Mouse (Mus musculus) embryo, embryonic 9.5 days (tissue): ENCODE results near the gene Grm4.

Source experiments
- DNase-seq: peaks from one replicate; pipeline ENCODE4 v3.0.0-alpha.2; 2017; ENCODE audit errors: extremely low spot score

The Grm4 gene

GRCm38 (mm10) chr17:27551393-27551940 is 30.3 kb upstream of the Grm4 start:
- DNase-seq: no peak

DNA sequence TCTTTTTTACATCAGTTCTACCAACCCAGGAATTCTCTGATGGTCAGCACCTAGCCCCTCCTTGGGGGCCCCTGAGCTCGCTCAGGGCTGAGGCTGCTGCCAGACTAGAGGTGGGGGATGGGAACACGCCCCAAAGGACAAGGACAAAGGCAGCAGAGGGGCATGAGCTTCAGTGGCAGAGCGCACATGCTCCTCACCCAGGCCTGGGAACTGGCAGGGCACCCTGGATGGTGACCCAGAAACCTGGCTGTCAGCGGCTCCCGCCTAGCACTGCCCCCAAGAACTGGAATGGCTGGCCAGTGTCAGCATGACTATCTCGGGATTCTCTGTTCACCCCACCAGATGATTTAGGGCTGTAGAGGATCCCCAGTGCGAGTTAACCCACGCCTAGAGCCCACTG is 28.0 kb upstream of the Grm4 start:
- no peak for DNase-seq

GRCm38 (mm10) chr17:27547253-27547868 is 26.2 kb upstream of the Grm4 start:
- DNase-seq: no peak

DNA sequence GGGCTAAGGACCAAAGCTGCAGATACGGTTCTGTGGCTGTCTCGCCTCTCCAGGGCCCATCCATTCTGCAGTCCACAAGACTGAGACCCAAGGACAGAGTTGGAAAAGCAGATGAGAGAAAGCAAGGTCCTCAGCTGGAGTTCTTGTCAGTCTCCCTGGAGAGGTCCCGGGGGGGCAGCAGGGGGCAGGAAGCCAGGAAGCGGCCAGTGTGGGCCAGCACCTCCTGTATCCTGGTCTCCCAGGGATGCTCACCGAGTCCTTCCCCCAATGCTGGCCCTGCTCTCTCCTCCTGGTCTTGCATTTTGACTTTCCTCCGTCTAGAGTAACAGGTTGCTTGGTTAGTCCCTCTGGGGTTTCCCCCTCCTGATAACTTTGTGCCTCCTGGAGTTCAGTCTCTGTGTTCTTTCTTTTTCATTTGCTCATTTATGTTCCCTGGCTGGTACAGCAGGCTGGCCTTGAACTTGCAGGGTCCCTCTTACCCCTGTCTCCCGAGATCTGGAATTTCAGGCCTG is 25.4 kb upstream of the Grm4 start:
- no peak for DNase-seq

- no peak for DNase-seq
Measured at GRCm38 (mm10) chr17:27545991-27546390, 24.8 kb upstream of the Grm4 start.

GRCm38 (mm10) chr17:27544551-27544950 is 23.3 kb upstream of the Grm4 start:
- DNase-seq: no peak

DNA sequence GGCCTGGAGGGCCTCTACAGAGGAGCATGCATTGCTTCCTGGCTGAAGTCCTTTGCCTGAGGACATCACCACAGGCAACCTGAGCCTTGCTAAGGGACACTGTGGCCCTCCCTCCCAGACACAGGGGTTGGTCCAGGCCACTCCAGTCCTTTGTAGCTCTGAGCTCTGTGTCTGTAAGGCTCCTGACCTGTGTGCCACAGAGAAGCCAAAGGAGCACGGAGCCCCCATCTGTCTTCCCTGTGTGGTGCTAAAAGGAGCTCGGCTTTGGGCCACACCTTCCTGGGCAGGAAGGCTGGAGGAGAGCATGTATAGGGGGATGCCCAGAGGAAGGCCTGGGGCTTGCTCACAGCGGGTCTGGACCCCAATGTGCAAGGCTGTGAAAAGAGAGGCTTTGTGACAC is 20.8 kb upstream of the Grm4 start:
- no peak for DNase-seq

- DNase-seq: no peak
Measured at GRCm38 (mm10) chr17:27541261-27541660, 20.1 kb upstream of the Grm4 start.

- peak; percentile 93 for DNase-seq
Measured at GRCm38 (mm10) chr17:27534718-27535117, 13.5 kb upstream of the Grm4 start.

GRCm38 (mm10) chr17:27533354-27533753 is 12.2 kb upstream of the Grm4 start:
- DNase-seq: no peak

DNA sequence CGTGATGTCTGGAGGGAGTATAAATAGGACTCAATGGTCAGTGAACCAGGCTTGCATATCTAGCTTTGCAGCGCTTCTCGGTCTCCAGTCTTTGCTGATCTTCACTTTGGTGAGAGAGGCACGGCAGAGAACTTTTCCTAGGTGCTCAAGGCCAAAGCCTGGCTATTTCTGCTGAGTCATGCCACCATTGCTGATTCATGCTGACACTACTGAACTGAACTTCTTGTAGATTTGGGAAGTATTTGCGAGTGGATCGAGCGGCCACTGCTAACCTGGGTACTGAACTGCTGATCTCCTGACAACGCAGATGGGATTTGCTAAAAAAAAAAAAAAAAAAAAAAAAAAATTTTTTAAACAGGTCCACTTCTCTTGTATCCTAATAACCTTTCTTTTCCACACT is 10.9 kb upstream of the Grm4 start:
- no peak for DNase-seq

DNA sequence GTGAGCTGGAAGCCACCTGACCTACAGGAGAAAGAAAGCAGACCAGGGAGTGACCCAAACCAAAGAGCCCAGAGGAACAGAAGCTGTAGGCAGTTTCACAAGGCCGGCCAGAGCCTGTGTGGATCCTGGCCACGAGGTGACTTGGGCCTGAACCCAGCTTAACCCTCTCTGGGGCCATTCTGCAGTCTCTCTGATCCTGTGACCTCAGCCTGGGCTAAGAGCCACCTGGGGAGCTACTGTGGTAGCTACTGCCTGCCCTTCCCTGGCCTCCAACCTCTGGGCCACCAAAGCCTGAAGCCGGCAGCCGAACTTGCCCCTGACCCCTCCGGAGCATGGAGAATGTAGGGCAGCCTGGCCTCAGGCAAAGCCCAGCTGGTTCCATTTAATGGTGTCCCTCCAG is 7.6 kb upstream of the Grm4 start:
- DNase-seq: no peak

GRCm38 (mm10) chr17:27528030-27528429 is 6.8 kb upstream of the Grm4 start:
- DNase-seq: no peak

DNA sequence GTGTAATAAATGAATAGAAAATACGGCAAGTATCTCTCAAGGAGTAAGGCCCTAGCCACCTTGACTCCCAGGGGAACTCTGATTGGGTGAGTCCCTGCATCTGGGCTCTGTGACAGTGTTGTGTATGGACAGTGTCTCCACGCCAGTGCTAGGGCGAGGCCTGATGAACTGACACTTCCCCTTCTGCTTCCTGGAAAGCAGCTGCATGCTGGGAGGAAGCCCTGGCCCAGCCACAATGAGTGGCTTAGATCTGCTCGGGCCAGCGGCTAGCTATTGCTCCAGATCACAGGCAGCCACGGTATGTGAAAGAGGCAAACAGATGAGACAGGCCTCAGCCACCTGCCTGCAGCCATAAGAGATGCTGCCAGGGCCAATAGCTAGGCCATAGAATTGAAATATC is 6.0 kb upstream of the Grm4 start:
- no peak for DNase-seq

GRCm38 (mm10) chr17:27523121-27523520 is 1.9 kb upstream of the Grm4 start:
- no peak for DNase-seq

DNA sequence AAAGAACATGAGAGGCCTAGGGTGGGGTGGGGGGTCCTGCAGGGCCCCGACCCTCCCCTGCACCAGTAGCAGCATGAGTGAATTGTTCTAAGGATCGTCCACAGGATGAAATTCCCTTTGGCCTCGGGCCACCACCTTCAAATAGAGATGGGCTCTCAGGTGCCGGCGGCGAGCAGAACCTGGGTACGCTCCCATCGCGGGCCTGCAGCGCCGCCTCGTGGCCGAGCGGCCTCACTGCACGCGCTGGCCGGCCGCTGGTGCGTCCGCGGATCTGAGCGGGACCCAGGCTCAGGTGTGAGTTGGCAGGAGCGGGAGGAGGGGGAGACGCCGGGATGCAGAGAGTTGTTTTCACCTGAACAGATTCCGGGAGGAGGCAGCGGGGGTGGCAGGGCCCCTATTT is 646 bp downstream of the Grm4 start:
- peak; percentile 74 for DNase-seq

DNA sequence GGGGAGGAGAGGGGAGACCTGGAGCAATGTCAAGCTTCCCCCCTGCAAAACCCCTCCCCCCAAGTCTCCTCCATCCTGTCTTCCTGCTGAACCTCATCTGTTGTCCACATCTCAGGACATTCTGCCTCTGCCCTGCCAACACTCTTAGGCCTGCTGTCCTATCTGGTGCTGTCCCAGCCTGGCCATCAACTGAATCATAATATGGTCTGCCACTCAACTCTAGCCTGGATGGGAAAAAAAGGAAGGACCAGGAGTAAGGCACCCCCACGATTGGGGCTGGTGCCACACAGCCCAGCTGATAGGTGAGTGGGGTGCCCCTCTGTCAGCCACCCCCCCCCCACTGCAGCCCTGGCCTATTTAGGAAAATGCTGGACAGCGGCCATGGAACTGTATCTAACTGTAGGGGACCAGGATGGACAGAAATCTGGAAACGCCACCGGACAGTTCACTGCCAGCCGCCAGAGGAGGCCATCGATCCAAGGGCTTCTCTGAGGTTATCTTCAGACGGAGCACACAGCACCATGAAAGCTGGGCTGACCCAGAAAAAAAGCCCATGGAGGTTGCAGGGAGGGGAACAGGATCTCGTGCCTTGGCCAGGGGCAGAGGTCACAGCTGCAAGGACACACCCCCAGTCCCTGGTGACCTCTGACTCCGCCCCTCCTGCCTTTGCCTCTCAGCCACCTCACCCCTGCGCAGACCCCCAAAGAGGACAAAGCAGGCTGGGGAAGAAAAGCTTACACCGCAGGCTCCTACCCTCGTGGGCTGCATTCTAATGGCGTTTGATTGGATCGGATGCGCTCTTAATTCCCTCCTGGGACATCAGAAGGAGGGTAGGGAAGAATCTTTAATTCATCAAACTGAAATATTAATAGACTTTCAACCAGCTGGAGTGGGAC is 2.3 kb downstream of the Grm4 start:
- peak; percentile 66 for DNase-seq

- no peak for DNase-seq
Measured at GRCm38 (mm10) chr17:27518296-27518695, 2.9 kb downstream of the Grm4 start.

DNA sequence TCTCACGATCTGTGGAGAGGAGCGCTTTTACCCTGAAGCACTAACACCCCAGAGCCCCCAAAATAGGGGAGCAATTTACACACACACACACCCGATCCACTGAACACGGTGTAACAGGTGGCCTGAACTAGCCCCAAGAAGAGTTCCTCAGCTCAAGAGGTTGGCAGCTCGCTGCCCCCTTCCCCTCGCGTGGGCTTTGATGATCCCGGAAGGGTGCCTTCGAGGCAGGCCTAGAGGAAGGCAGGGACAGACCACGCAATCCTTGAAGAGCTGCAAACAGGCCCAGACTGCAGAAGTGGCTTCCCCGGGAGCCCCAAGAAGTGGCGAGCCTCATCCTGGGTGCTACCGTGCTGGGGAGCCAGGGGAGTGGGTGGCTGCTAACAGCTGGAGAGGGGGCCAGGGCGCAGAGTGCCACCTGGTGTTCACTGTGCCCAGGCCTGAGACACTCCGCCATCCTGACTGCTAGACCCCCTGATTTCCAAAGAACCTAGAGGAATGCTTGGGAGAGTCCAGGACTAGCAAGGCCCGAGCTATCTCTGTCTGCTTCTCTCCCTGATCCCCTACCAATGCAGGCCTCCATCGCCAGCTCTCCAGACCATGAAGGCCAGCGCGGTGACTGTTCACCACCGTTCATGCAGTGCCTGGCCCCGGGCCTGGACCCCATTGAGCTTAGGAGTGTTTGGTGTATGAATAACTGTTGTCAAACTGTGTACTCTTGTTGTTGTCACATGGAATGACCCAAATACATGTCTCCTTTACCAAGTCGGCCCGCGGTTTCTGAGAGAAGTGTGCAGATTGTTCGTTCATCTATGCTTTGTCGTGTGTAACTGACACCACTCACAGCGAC is 7.1 kb downstream of the Grm4 start:
- no peak for DNase-seq

- no peak for DNase-seq
Measured at GRCm38 (mm10) chr17:27513279-27513915, 7.8 kb downstream of the Grm4 start.

DNA sequence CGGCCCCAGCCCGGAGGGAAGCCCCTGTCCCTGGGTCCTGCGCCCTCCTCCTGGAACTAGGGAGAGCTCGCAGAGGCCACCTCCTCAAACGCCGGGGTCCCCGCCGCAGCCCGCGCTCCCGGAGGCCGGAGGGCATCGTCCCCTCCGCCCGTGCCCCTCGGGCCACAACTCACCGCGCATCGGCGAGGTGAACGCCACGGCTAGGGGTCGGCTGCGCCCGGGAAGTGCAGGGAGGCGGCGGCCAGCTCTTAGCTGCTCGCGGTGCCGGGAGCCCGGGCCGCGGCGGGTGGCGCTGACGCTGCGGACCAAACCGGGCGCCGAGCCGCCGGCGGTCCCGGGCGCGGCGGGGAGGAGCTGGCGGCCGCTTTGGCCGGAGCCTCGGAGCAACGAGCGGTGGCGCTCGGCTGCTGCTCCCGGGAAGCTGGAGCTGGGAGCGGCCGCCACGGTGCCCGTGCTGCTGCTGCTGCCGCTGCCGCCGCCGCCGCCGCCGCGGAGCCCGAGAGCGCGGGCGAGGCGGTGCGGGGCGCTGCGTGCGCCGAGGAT is 8.5 kb downstream of the Grm4 start:
- DNase-seq: no peak
